Comparison of ENCODE assay signal across 25 mouse cellular contexts in the genomic region with DNA sequence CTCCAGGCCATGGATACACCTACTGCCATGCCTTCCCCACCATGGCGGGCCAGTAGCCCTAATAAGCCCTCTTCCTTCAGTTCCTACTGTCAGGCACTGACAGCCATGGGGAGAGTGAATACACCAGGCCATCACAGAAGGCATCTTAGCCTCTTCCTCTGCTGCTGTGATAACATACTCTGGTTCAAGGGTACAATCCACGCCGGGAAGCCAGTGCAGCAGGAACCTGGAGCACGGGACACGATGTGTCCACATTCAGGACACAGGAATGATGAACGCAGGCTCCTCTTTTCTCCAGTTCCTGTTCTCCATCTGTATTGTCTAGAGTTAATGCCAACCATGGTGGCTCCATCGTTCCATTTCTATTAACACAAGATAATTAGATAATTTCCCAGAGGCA.
"Had no signal": no experiment of that assay in that cellular context is flagged by ENCODE, and none has a peak within 500 bp of the region (broad histone marks: within the 10 kb centered on the region; RNA-seq: fewer than 3 reads in every experiment).

No protein-coding gene starts in this region.

- H3K36me3 ChIP-seq: liver, embryonic 15.5 days had no signal

- H3K27me3 ChIP-seq: limb, embryonic 13.5 days; liver, embryonic 12.5 days; liver, embryonic 15.5 days; lung, embryonic 15.5 days; neural tube, embryonic 12.5 days; neural tube, embryonic 15.5 days had no signal

- DNase-seq: kidney, postnatal 25 days; layer of hippocampus, adult 9-11 months; liver; lung, adult 18-20 months; lung, postnatal 10 days; lung, postnatal 36 days; midbrain, embryonic 14.5 days; right cerebral cortex, adult 18-20 months; right cerebral cortex, postnatal 14 days; right cerebral cortex, postnatal 4 days; thymus, adult 2 months; thymus, postnatal 14 days; thymus, postnatal 4 days had no signal

- H3K4me2 ChIP-seq: limb, embryonic 13.5 days; liver, embryonic 12.5 days; liver, embryonic 15.5 days; lung, embryonic 15.5 days; neural tube, embryonic 12.5 days; neural tube, embryonic 15.5 days had no signal

- H3K9ac ChIP-seq: limb, embryonic 13.5 days; liver, embryonic 12.5 days; liver, embryonic 15.5 days; lung, embryonic 15.5 days; neural tube, embryonic 12.5 days; neural tube, embryonic 15.5 days had no signal

- ATAC-seq: liver, embryonic 12.5 days had no signal

- H3K4me1 ChIP-seq: limb, embryonic 10.5 days; limb, embryonic 13.5 days; liver, embryonic 15.5 days; lung, embryonic 15.5 days; midbrain, embryonic 10.5 days; neural tube, embryonic 12.5 days had no signal

- H3K27ac ChIP-seq: kidney, postnatal 0 days; layer of hippocampus, adult 2 months; limb, embryonic 10.5 days; limb, embryonic 13.5 days; liver, embryonic 12.5 days; liver, embryonic 15.5 days; lung, embryonic 15.5 days; midbrain, embryonic 10.5 days; neural tube, embryonic 12.5 days; neural tube, embryonic 15.5 days; stomach, postnatal 0 days had no signal

- H3K9me3 ChIP-seq: limb, embryonic 10.5 days; liver, embryonic 15.5 days; lung, embryonic 15.5 days; neural tube, embryonic 15.5 days had no signal

- H3K4me3 ChIP-seq: layer of hippocampus, adult 2 months; limb, embryonic 10.5 days; limb, embryonic 13.5 days; liver, embryonic 12.5 days; liver, embryonic 15.5 days; lung, embryonic 15.5 days; megakaryocyte, embryonic 14.5 days; midbrain, embryonic 10.5 days; neural tube, embryonic 12.5 days; neural tube, embryonic 15.5 days had no signal
